Mouse (Mus musculus) megakaryocyte, embryonic 14.5 days (primary cell): ENCODE results near the gene Ms4a10.

Source experiments
- FLI1 ChIP-seq: IDR thresholded peaks from 2 replicates; pipeline ENCODE4 v1.6.1; 2012; ENCODE audit warnings: low read length, inconsistent platforms, mixed read lengths
- GATA1 ChIP-seq: IDR thresholded peaks from 3 replicates; pipeline ENCODE4 v1.6.1; 2012; ENCODE audit warnings: mixed read lengths, low read length, inconsistent platforms, borderline replicate concordance

DNA sequence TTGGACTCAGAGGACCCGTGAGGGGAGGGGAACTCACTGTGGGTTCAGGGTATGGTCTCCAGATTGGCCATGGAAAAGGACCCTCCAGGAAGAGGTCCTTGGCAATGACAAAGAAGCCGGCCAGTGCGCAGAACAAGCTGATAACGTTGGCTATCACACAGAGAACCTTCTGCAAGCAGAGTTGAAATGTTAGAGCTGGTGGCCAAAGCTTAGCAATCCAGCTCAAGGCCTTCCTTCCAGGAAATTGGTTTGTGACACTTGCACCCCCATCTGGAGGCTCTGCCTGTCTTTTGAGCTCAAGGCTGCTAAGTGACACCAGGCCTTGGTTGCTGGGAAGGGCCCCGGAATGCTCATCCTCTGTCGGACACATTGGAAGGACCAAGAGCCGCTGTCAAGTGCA lies 8.7 kb downstream of the Ms4a10 start:
- TF ChIP-seq GATA1: no peak
- no peak for TF ChIP-seq FLI1
